Mouse (Mus musculus) intestine, embryonic 16.5 days (tissue): ENCODE data around the gene Astl. TPM values are rescaled to one million over a fixed set of nuclear protein-coding genes. Genes with fewer than 3 reads are reported as not detected.
"Not testable (repeated sequence)": the region's sequence is repeated elsewhere in the genome, so short reads cannot be mapped to it uniquely, and the experiment has no call there.

Source experiments
- ATAC-seq: fragments of 200-750 bp; cut with Nextera tagmentation; 2 replicates; pipeline ENCODE4 v1.8.0; 2017; ENCODE audit warnings: moderate TSS enrichment, moderate library complexity
- H3K27ac ChIP-seq: fragments of 300-500 bp; sonication (generic); 2 replicates; pipeline ENCODE4 v1.5.1; 2014; ENCODE audit warnings: mild to moderate bottlenecking, low read length
- H3K27me3 ChIP-seq: fragments of 300-500 bp; sonication (generic); replicated peaks from 2 replicates; pipeline ENCODE4 v1.6.1; 2014; ENCODE audit warnings: low read length, control low read depth, mixed read lengths; ENCODE audit not compliant: control insufficient read depth, insufficient read depth
- H3K36me3 ChIP-seq: fragments of 300-500 bp; sonication (generic); 2 replicates; pipeline ENCODE4 v1.6.1; 2014; ENCODE audit warnings: low read length, control low read depth; ENCODE audit not compliant: control insufficient read depth, insufficient read depth
- H3K4me1 ChIP-seq: fragments of 300-500 bp; sonication (generic); 2 replicates; pipeline ENCODE4 v1.6.1; 2014; ENCODE audit warnings: low read length, control low read depth, mixed read lengths; ENCODE audit not compliant: control insufficient read depth, insufficient read depth
- H3K4me2 ChIP-seq: fragments of 300-500 bp; sonication (generic); 2 replicates; pipeline ENCODE4 v1.6.1; 2014; ENCODE audit warnings: low read depth, low read length, control low read depth
- H3K4me3 ChIP-seq: fragments of 300-500 bp; sonication (generic); 2 replicates; pipeline ENCODE4 v1.5.1; 2014; ENCODE audit warnings: mild to moderate bottlenecking, low read length
- H3K9ac ChIP-seq: fragments of 300-500 bp; sonication (generic); 2 replicates; pipeline ENCODE4 v1.6.1; 2014; ENCODE audit warnings: low read depth, low read length
- H3K9me3 ChIP-seq: fragments of 300-500 bp; sonication (generic); 2 replicates; pipeline ENCODE4 v1.6.1; 2016; ENCODE audit warnings: low read length, control low read depth; ENCODE audit not compliant: control insufficient read depth
- WGBS: fragments of 180-500 bp; shearing (Covaris S2); extraction: QIAGEN DNeasy Blood & Tissue Kit; methylation state at CpG from one replicate; pipeline ENCODE4 v1.1.7; 2014; 5-methylcytosine and 5-hydroxymethylcytosine counted together
- polyA plus RNA-seq: library from polyadenylated mRNA; unstranded; fragments of >200 nt; fragmentation: Nextera tagmentation; extraction: Ambion mirVana; gene quantifications from 2 replicates; pipeline ENCODE4 v1.2.1, GENCODE M21; 2015

The Astl gene
- not detected in 2 replicates for polyA plus RNA-seq

GRCm38 (mm10) chr2:127338416-127338815 is at the start of gene Astl:
Gene Astl (plus strand): TSS chr2:127338639.
- no peak for ATAC-seq
- 78% methylated on average over 4 of the region's 4 CpGs for WGBS
- Histone ChIP-seq H3K36me3 (no peaks in the 10 kb centered on the region), H3K4me2 (no peak within 1 kb of the TSS), H3K27me3 (peaks cover 19% of the 10 kb centered on the region), H3K4me1 (peaks cover 7% of the 10 kb centered on the region; the same call in 1 of the 2 replicates), H3K27ac (no peak within 1 kb of the TSS), H3K9ac (no peak within 1 kb of the TSS), H3K4me3 (no peak within 1 kb of the TSS; the same call in 1 of the 2 replicates), H3K9me3 (no peaks in the 10 kb centered on the region)

GRCm38 (mm10) chr2:127292250-127292649 is 46.2 kb upstream of the Astl start:
- Histone ChIP-seq H3K4me2 (no peak overlapping the region), H3K27ac (no peak overlapping the region), H3K9ac (no peak overlapping the region), H3K4me3 (no peak overlapping the region), H3K4me1 (no peaks in the 10 kb centered on the region), H3K36me3 (peaks cover 15% of the 10 kb centered on the region), H3K27me3 (no peaks in the 10 kb centered on the region), H3K9me3 (no peaks in the 10 kb centered on the region)
- WGBS = 68% methylated on average over 4 of the region's 4 CpGs
- no peak for ATAC-seq

- no peak for ATAC-seq
- Histone ChIP-seq H3K4me3 (no peak overlapping the region), H3K9ac (no peak overlapping the region), H3K4me2 (no peak overlapping the region), H3K9me3 (no peaks in the 10 kb centered on the region), H3K36me3 (peaks cover 10% of the 10 kb centered on the region; the same call in 1 of the 2 replicates), H3K27ac (no peak overlapping the region), H3K4me1 (no peaks in the 10 kb centered on the region), H3K27me3 (no peaks in the 10 kb centered on the region)
- 95% methylated on average over 7 of the region's 7 CpGs for WGBS
Observed at GRCm38 (mm10) chr2:127297001-127297805, 41.2 kb upstream of the Astl start.

- Histone ChIP-seq H3K9ac (no peak overlapping the region), H3K27me3 (no peaks in the 10 kb centered on the region), H3K27ac (no peak overlapping the region), H3K9me3 (no peaks in the 10 kb centered on the region), H3K4me3 (no peak overlapping the region), H3K36me3 (peaks cover 10% of the 10 kb centered on the region; the same call in 1 of the 2 replicates), H3K4me2 (no peak overlapping the region), H3K4me1 (no peaks in the 10 kb centered on the region)
- 97% methylated on average over 1 of the region's 1 CpGs for WGBS
- no peak for ATAC-seq
Observed at GRCm38 (mm10) chr2:127298056-127298455, 40.4 kb upstream of the Astl start.

- H3K4me3 ChIP-seq = no peak overlapping the region
- peaks cover 10% of the 10 kb centered on the region; the same call in 1 of the 2 replicates for H3K36me3 ChIP-seq
- 79% methylated on average over 3 of the region's 3 CpGs for WGBS
- ATAC-seq = no peak
- H3K27ac ChIP-seq = no peak overlapping the region
- H3K9ac ChIP-seq = no peak overlapping the region
- H3K27me3 ChIP-seq = no peaks in the 10 kb centered on the region
- no peaks in the 10 kb centered on the region for H3K4me1 ChIP-seq
- no peaks in the 10 kb centered on the region for H3K9me3 ChIP-seq
- no peak overlapping the region for H3K4me2 ChIP-seq
Observed at GRCm38 (mm10) chr2:127300701-127301100, 37.7 kb upstream of the Astl start.

GRCm38 (mm10) chr2:127301883-127302282 is 36.6 kb upstream of the Astl start:
- Histone ChIP-seq H3K9ac (no peak overlapping the region), H3K9me3 (no peaks in the 10 kb centered on the region), H3K27me3 (no peaks in the 10 kb centered on the region), H3K36me3 (peaks cover 9% of the 10 kb centered on the region; the same call in 1 of the 2 replicates), H3K4me2 (no peak overlapping the region), H3K4me1 (no peaks in the 10 kb centered on the region), H3K4me3 (no peak overlapping the region), H3K27ac (no peak overlapping the region)
- ATAC-seq = no peak
- 92% methylated on average over 3 of the region's 3 CpGs for WGBS

GRCm38 (mm10) chr2:127304192-127304591 is 34.2 kb upstream of the Astl start:
- not testable (repeated sequence) for H3K4me2 ChIP-seq, H3K4me1 ChIP-seq, H3K9me3 ChIP-seq, H3K4me3 ChIP-seq, H3K9ac ChIP-seq, H3K36me3 ChIP-seq, ATAC-seq, H3K27me3 ChIP-seq, H3K27ac ChIP-seq
- WGBS = 94% methylated on average over 4 of the region's 4 CpGs

- 88% methylated on average over 3 of the region's 3 CpGs for WGBS
Observed at GRCm38 (mm10) chr2:127304609-127305210, 33.7 kb upstream of the Astl start.

GRCm38 (mm10) chr2:127306123-127306522 is 32.3 kb upstream of the Astl start:
- Histone ChIP-seq H3K27ac (no peak overlapping the region), H3K9me3 (no peaks in the 10 kb centered on the region), H3K9ac (no peak overlapping the region), H3K36me3 (no peaks in the 10 kb centered on the region), H3K4me2 (no peak overlapping the region), H3K4me1 (no peaks in the 10 kb centered on the region), H3K4me3 (no peak overlapping the region), H3K27me3 (no peaks in the 10 kb centered on the region)
- no peak for ATAC-seq

More at GRCm38 (mm10) chr2:127304609-127305210, 33.7 kb upstream of the Astl start:
- Histone ChIP-seq H3K9ac (no peak overlapping the region), H3K4me2 (no peak overlapping the region), H3K9me3 (no peaks in the 10 kb centered on the region), H3K4me3 (no peak overlapping the region), H3K27me3 (no peaks in the 10 kb centered on the region), H3K4me1 (no peaks in the 10 kb centered on the region), H3K27ac (no peak overlapping the region), H3K36me3 (no peaks in the 10 kb centered on the region)
- ATAC-seq = no peak
